30 mouse cellular contexts compared by ENCODE assay signal in the genomic region with DNA sequence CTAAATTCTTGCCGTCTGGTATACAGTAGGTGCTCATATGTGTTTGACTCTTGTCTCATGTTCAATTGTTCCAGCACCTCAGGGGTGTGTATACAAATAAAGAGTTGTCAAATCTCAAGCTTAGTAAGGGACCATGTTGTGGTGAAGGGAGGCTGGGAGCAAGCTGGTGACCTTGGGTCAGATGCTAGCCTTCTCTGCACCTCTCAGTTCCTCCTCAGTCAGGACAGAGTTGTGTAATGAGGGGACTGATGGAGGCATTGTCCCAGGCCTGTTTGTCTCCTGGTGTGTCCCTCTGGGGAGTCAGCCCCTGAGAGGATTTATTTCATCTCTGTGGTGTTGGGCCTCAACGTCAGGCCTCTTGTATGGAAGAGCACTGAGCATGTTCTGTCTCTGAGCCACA. TPM values are rescaled to one million over a fixed set of nuclear protein-coding genes. Genes with fewer than 3 reads are reported as not detected.
"Had no signal": no experiment of that assay in that cellular context is flagged by ENCODE, and none has a peak within 500 bp of the region (broad histone marks: within the 10 kb centered on the region; RNA-seq: fewer than 3 reads in every experiment).

No protein-coding gene starts in this region.

- H3K36me3 ChIP-seq: kidney, embryonic 15.5 days had no signal

- H3K9ac ChIP-seq: intestine, embryonic 15.5 days; kidney, embryonic 15.5 days; liver, embryonic 14.5 days; lung, embryonic 14.5 days had no signal

- H3K9me3 ChIP-seq: intestine, embryonic 15.5 days; kidney, embryonic 15.5 days had no signal

- H3K27me3 ChIP-seq: intestine, embryonic 15.5 days; kidney, embryonic 15.5 days had no signal

- H3K27ac ChIP-seq: intestine, embryonic 15.5 days; kidney, embryonic 15.5 days; left cerebral cortex, adult 2 months; liver, embryonic 14.5 days; macrophage had no signal

- ATAC-seq: intestine, embryonic 15.5 days; lung, postnatal 0 days had no signal

- H3K4me1 ChIP-seq: intestine, embryonic 15.5 days had no signal

- DNase-seq: kidney, adult 11 months; kidney, adult 8-10 months; kidney, postnatal 10 days; kidney, postnatal 36 days; layer of hippocampus, postnatal 36 days; lung, embryonic 14.5 days; midbrain, embryonic 14.5 days; thymus, adult 18-20 months; thymus, postnatal 36 days had no signal

- H3K4me3 ChIP-seq: intestine, embryonic 15.5 days; kidney, embryonic 15.5 days; left cerebral cortex, adult 2 months had no signal

- H3K4me2 ChIP-seq: intestine, embryonic 15.5 days; kidney, embryonic 15.5 days; lung, embryonic 14.5 days; midbrain, embryonic 11.5 days had no signal

RNA-seq across cellular contexts. Expression of gene Gm11213, which starts 18.8 kb away (rescaled TPM):
- total RNA-seq: layer of hippocampus, adult 8-10 months; layer of hippocampus, postnatal 10 days; layer of hippocampus, postnatal 36 days; left cerebral cortex, adult 2 months; left cerebral cortex, postnatal 10 days; left cerebral cortex, postnatal 36 days; megakaryocyte-erythroid progenitor cell, adult 5-6 weeks; midbrain, postnatal 0 days had no signal
- polyA plus RNA-seq: intestine, embryonic 15.5 days; kidney, embryonic 15.5 days; limb, embryonic 11.5 days; limb, embryonic 14.5 days; liver, embryonic 14.5 days; lung, embryonic 14.5 days; lung, postnatal 0 days; macrophage; midbrain, embryonic 11.5 days; midbrain, embryonic 14.5 days; midbrain, postnatal 0 days; neural tube, embryonic 11.5 days; neural tube, embryonic 14.5 days; small intestine, adult 2 months; spleen, adult 2 months; stomach, embryonic 16.5 days; urinary bladder, adult 2 months had no signal

RNA-seq across cellular contexts. Expression of gene Tex48, which starts 36.0 kb away (rescaled TPM):
- total RNA-seq: layer of hippocampus, adult 8-10 months; layer of hippocampus, postnatal 10 days; layer of hippocampus, postnatal 36 days; left cerebral cortex, adult 2 months; left cerebral cortex, postnatal 10 days; left cerebral cortex, postnatal 36 days; megakaryocyte-erythroid progenitor cell, adult 5-6 weeks; midbrain, postnatal 0 days had no signal
- polyA plus RNA-seq: intestine, embryonic 15.5 days; kidney, embryonic 15.5 days; limb, embryonic 11.5 days; limb, embryonic 14.5 days; liver, embryonic 14.5 days; lung, embryonic 14.5 days; lung, postnatal 0 days; macrophage; midbrain, embryonic 11.5 days; midbrain, embryonic 14.5 days; midbrain, postnatal 0 days; neural tube, embryonic 11.5 days; neural tube, embryonic 14.5 days; small intestine, adult 2 months; spleen, adult 2 months; stomach, embryonic 16.5 days; urinary bladder, adult 2 months had no signal
